Mouse (Mus musculus): Measurements from ENCODE around the gene Adra2c.

GRCm38 (mm10) chr5:35305332-35305731 lies 27.2 kb downstream of the Adra2c start:
- TF ChIP-seq POLR2A (IDR thresholded peaks at IDR 0.05; ENCODE audit: borderline replicate concordance, extremely low read depth, low read depth, low read length): no peak
- TF ChIP-seq CTCF (IDR thresholded peaks at IDR 0.05; ENCODE audit: insufficient read depth, low read length): no peak
